Mouse (Mus musculus) bone marrow, adult 2 months (tissue): ENCODE measurements around the gene Gm4353.

Experiments used
- CTCF ChIP-seq: fragments of 200-500 bp; IDR thresholded peaks from 2 replicates; pipeline ENCODE4 v1.5.1; 2011; ENCODE audit warnings: low read length, control low read depth; ENCODE audit not compliant: control insufficient read depth, insufficient read depth
- POLR2A ChIP-seq: fragments of 200-500 bp; IDR thresholded peaks from 2 replicates; pipeline ENCODE4 v1.6.1; 2011; ENCODE audit warnings: low read depth, mild to moderate bottlenecking, control low read depth, low read length, borderline replicate concordance; ENCODE audit not compliant: control insufficient read depth

DNA sequence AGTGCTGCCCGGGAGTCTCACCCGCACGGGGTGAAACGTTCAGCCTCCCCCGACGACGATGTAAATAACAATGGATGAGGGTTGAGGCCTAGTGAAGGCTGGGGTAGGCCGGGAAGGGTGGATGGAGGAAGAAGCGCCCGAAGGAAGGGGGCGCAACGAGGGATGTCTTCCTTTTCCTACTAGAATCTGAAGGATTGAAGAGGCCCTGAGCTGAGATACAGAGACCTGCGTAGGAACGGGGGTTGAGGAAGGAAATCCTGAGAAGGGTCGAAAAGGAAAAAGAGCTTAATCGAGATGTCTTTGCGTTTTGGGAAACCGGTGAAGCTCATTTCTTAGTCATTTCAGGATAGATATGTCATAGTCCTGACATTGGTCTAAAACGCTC, 9.0 kb upstream of the Gm4353 start:
- no peak for TF ChIP-seq POLR2A
- TF ChIP-seq CTCF: no peak
